Mouse (Mus musculus) ZHBTc4 (cell line): ENCODE measurements around the gene 9930021J03Rik.

ENCODE experiments used
- DNase-seq: peaks from one replicate; pipeline ENCODE4 v3.0.0-alpha.2; 2011; ENCODE audit warnings: low read depth, low spot score

9930021J03Rik gene

GRCm38 (mm10) chr19:29810022-29810421 is 4.2 kb upstream of the 9930021J03Rik start:
- DNase-seq, result peak; percentile 26

DNA sequence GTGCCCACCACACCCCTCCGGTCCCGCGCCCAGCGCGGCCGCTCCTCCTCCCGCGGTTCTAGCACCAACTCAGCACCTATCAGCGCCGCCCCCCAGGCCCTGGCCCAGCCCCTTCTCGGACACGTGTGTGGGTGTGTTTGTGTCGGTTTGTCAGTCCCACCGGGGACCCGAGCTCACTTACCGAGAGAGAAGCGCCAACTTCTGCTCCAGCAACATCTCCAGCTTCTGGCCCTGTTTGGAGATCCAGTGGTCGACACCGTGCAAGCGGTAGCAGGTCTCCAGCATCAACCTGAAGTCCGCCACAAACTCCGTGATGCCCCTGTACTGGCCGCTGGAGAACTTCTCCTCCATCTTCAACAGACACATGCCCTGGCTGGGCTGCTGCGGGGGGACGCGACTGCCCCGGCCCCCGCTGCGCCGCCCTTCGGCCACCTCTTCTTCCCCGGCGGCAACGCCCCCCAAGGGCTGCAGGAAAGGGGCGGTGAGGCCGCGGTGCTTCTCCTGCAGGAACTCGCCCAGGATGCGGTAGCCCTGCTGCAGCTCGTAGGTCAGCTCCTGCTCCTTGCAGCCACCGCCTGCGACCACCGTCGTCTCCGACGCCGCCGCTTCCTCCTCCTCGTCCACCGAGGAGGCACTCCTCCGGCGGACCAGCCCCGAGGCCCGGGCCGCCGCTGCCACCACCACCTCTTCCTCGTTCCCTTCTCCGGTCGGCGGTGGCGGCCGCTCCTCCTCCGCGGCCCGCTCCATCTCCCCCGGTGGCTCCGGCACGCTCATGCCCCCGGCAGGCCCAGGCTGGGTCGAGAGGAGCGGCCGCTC is 480 bp downstream of the 9930021J03Rik start:
- DNase-seq, result peak; percentile 87

DNA sequence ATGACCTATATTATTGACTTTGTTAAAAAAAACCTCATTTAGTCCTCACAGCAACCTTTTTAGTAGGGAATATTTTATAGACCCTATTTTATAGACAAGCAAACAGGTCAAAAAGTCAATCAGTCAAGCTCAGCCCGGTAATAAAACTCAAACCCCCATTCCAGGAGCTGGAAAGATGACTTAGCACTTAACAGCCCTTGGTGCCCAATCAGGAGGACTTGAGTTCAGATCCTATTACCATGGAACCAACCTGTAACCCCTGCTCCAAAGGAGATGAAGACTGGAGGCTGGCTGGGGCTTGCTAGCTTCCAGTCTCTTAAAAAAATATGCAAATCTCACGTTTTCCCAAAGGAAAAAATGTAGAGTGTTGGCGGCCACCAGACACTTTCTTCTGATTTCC is 1.8 kb downstream of the 9930021J03Rik start:
- DNase-seq, result no peak

GRCm38 (mm10) chr19:29797371-29797770 is 8.4 kb downstream of the 9930021J03Rik start:
- no peak for DNase-seq

GRCm38 (mm10) chr19:29787997-29788396 is 17.8 kb downstream of the 9930021J03Rik start:
- DNase-seq, result no peak

GRCm38 (mm10) chr19:29782914-29783313 is 22.9 kb downstream of the 9930021J03Rik start:
- DNase-seq, result no peak

- no peak for DNase-seq
Measured at GRCm38 (mm10) chr19:29753939-29754338, 51.9 kb downstream of the 9930021J03Rik start.

GRCm38 (mm10) chr19:29750994-29751393 is 54.8 kb downstream of the 9930021J03Rik start:
- no peak for DNase-seq

GRCm38 (mm10) chr19:29743531-29743930 is 62.3 kb downstream of the 9930021J03Rik start:
- no peak for DNase-seq

- no peak for DNase-seq
Measured at GRCm38 (mm10) chr19:29740661-29741060, 65.1 kb downstream of the 9930021J03Rik start.

DNA sequence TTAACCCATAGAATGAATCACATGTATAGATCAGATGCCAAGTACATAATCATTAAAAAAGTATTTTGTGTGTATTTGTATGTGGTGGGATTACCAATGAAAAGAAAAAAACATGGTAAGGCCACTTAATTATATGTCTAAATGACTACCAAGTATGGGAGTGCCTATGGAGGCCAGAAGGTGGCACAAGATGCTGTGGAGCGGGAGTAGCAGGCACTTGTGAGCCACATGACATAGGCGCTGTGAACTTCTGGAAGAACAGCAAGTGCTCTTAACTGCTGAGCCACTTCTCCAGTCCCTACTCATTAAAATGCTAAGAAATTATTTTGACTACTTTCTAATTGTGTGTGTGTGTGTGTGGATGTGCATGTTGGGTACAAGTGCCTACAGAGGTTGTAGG is 66.2 kb downstream of the 9930021J03Rik start:
- DNase-seq, result peak; percentile 51

DNA sequence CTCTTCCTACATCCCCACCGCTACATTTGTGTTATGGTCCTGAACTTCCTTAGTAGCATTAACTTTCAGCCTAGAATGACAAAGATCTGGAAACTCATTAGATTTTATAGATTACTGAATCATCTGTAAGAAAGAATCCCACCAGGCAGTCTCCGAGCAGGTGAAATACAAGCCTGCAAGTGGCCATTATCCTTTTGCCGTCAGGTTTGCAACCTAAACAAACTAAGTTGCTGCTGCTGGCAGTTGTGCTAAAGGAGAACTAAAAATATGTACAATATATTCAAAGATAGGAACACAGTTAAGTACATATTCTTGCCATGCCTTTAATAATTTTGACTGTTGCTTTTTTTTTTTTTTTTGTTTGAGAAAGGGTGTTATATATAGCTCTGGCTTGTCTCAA is 70.4 kb downstream of the 9930021J03Rik start:
- no peak for DNase-seq

DNA sequence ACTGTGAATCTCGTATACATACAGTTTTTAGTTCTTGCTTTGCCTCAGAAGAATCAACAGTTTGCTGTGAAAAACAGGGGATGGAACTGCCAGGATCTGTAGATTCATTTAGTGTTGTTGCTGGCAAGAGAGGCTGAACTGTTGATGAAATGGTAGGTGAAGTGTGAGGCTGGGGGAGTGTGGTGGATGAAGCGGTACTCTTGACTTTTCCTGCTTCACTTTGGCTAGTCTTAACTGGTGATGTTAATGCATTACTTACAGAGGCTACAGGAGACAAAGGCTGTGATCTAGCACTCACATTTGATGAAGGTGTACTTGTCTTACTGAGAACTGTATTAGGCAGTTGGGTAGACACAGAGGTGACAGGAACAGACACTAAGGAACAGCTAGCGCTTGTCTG is 87.3 kb downstream of the 9930021J03Rik start:
- no peak for DNase-seq

GRCm38 (mm10) chr19:29717854-29718253 is 87.9 kb downstream of the 9930021J03Rik start:
- no peak for DNase-seq

GRCm38 (mm10) chr19:29713451-29713850 is 92.3 kb downstream of the 9930021J03Rik start:
- no peak for DNase-seq

DNA sequence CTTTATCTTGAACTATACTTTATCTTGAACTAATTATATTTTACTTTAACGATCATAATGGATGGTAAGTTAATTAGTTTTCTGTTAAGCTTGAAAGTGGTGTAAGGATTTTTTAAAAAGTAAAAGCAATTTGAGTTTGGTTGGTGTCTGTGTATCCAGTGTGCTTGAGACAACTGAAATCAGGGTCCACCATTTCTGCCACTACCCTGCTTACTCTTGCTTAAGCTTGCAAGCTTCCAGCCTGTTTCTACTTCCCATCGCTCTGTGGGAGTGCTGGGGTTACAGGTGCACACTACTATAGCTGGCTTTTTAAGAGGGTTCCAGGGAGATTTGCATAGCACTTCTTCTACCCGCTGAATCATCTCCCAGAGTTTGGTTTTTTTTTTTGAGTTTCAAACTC is 96.3 kb downstream of the 9930021J03Rik start:
- no peak for DNase-seq

DNA sequence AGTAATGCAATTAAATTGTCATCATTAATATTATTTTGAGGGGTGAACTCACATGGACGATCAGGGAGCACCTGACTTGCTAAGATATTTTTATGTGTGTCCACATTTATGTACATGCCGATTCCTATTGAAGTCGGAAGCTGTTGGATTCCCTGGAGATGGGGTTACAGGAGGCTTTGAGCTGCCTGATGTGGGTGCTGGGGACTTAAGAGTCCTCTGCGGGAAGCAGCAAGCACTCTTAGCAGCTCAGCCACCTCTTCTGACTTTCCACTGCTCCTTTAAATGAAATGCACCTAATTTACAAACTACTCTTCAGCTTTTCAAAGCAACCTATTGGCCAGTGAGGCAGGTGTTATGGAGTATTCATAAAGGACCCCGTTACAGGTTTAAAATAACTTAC is 97.3 kb downstream of the 9930021J03Rik start:
- DNase-seq, result no peak

- no peak for DNase-seq
Measured at GRCm38 (mm10) chr19:29708003-29708402, 97.8 kb downstream of the 9930021J03Rik start.

- DNase-seq, result peak; percentile 25
Measured at GRCm38 (mm10) chr19:29707314-29707898, 98.4 kb downstream of the 9930021J03Rik start.

GRCm38 (mm10) chr19:29704436-29704835 is 101.4 kb downstream of the 9930021J03Rik start:
- peak; percentile 72 for DNase-seq

DNA sequence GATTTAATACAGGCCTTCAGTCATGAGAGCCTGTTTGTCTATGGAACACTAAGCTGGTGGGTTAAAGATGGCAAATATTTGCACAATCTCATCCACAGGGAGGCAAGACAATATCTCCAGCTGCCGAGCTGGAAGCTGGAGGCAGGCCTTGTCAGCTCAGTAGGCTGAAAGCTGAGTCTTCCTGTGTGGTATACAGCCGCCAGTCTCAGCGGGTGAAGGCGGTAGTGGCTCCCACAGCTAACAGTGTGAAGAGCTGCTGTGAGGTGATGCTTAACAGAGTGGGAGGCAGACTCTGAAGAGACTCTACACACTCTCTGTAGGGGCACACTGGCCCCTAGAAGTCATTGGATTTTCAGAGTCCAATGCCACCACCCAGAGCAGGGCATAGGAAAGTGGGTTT is 104.1 kb downstream of the 9930021J03Rik start:
- no peak for DNase-seq

- DNase-seq, result peak; percentile 73
Measured at GRCm38 (mm10) chr19:29697245-29697874, 108.4 kb downstream of the 9930021J03Rik start, which contains the start of gene Mlana. Gene Mlana (plus strand): TSS chr19:29697824.

GRCm38 (mm10) chr19:29696840-29697239 is 108.9 kb downstream of the 9930021J03Rik start:
- no peak for DNase-seq
